Mouse (Mus musculus) lung, postnatal 4 days (tissue): ENCODE measurements around the gene Il21r.
A peak's percentile ranks its signal among the peaks of the same experiment; 100 is the strongest.

Experiments used
- DNase-seq, 2 experiments: peaks; one replicate each; pipeline ENCODE4 v3.0.0; 2021

Il21r gene

GRCm38 (mm10) chr7:125575738-125576540, 27.3 kb upstream of the Il21r start:
- no peak for DNase-seq

DNA sequence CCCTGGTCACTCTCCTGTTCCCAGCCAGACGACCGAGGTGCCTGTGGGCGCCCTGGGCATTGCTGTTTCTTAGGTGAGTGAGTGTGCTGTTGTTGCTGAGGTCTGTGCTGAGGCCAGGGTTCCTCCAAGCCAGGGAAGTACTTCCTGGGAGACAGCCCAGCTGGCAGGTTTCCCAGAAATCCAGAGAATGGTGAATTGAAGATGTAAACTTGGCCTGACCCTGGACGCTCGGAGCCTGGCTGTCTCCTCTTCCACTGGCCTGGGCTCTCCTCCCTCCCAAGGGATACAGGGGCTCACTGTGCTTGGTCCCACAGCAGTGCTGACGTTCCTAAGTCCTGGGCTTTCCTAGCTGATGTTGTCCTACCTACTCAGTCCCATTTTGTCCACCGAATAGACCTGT, 26.2 kb upstream of the Il21r start:
- DNase-seq, result peak; percentile 81 to 87

DNA sequence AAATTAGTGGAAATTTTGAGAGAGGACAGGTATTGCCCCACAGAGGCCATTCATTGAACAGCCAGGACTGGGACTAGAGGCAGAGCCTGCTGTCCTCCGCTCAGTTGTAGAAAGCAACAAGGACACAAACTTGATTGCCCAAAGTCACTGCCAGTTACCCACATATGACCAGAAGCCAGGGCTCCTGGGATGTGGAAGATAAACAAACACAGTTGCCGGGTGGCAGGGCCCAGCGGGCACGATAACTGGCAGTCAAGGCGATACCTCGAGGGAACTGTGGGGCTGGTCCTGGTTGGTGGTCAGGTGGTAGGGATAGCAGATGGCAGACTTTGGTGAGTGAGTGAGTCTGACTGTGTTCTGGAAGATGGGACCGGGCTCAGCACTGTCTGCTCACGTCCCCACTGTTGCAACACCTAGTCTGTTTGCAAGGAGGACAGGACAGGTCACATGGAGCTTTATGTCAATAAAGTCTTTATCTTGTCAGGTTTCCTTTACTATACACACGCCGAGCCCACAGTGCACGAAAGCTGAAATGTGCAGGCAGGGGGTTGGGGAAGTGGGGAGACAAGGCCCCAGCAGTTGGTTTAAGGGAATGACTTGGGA, 25.6 kb upstream of the Il21r start:
- no peak for DNase-seq

DNA sequence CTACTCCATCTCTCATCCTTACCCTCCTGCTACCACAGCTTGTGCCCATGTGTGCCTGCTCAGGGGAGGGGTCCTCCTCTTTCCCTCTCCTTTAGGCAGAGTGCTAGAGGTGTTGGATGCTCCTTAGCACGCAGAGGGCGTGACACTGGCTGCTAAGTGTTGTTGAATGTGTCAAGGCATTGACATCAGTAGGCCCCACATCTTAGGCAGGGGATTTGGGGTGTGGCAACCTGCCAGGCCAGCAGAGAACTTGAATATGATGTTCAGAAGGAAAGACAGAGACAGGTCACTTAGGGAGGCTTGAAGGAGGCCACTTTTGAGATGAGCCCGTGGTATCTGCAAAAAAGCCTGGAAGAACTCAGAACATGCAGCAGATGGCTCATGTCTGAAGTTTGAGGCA, 25.1 kb upstream of the Il21r start:
- no peak for DNase-seq

DNA sequence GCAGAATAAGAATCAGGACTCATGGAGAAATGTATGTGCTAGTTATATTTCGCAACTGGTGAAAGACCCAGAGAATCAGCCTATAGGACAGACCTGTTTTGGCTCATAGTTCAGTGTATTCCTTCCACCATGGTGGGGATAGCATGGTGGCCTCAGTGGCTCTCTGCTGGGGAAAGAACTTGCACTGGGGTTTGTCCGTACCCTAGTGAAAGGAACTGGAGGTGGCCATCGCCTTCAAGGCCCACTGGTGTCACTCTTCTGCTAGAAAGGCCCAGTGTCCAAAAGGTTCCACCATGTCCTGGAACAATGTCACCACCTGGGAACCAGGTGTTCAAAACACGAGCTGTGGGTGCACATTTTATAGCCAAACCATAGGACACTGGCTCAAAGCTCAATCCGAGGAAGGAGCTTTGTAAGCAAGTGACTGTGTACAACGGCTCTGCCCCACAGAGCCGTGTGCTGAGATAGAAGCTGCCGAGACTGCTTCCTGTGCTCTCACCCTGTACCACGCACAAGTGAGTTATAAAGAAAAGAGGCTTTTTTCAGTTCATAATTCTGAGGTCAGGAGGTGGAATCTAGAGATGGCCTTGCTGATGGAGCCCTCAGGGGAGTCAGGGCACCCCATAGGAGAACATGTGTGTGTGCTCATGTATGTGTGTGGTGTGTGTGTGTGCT, 23.5 kb upstream of the Il21r start:
- no peak for DNase-seq

DNA sequence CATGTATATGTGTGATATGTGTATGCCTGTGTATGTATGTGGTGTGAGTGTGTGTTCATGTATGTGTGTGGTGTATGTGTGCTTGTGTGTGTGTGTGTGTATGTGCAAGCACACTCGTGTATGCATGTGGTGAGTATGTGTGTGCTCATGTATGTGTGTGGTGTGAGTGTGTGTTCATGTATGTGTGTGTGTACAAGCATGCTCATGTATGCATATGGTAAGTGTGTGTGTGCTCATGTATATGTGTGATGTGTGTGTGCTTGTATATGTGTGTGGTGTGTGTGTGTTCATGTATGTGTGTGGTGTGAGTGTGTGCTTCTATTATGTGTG, 23.0 kb upstream of the Il21r start:
- DNase-seq, result no peak

DNA sequence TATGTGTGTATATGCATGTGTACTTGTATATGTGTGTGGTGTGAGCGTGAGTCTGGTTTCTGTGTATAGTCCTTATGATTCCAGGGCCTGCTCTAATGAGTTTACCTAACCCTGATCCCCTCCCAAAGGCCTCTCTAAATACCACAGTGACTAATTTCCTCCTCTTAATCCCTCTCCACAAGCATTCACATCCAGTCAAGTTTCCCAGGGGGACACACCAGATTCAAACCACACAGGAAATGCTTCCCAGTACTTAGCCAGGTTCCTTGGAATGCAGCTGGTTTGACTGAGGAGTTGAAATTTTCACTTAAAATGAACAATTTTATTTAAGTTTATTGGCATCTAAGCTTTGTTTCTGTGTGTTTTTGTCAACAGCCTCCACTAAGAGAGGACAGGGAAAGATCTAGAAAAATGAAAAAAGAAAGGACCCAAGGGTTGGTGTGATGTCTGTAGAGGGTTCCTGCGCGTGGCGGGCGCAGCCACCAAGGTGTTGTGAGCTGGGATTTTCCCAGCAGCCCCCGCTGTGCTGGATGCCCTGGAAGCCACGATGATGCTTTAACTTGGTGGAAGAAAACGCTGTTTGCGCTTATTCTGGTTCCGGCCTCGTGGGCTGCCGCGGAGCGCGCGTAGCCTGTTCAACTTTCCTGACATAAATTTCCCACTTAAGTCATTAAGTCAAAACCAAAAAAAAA, 22.5 kb upstream of the Il21r start:
- no peak for DNase-seq

- peak; percentile 90 to 93 for DNase-seq
These were observed 21.9 kb upstream of the Il21r start for GRCm38 (mm10) chr7:125581317-125581672.

DNA sequence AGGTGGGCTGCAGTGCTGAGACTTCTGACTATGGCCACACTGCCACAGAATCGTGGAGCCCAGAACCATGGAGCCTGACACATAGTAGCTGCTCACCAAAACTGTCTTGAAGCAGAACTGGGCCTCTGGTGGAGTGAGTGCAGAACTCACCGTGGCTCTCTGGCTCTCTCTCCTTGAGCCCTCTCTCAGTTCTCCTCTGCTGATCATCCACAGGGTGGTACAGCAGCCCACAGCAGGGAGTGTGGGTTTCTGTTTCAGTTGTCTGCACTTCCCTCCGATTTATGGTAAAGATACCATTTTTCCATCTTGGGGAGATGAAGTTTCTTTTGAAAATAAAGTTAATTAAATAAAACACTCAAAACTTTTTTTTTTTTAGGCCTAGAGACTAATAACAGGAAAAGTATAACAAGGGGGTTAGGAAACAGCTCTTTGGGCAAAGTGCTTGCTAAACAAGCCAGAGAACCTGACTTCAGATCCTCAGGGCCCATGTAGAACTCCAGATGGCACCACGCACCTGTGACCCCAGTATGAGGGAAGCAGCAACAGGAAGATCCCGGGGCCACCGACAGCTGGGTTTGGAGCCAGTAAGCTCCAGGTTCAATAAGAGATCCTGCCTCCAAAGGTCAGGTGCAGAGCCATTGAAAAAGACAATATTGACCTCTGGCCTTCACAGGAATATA, 19.8 kb upstream of the Il21r start:
- no peak for DNase-seq

DNA sequence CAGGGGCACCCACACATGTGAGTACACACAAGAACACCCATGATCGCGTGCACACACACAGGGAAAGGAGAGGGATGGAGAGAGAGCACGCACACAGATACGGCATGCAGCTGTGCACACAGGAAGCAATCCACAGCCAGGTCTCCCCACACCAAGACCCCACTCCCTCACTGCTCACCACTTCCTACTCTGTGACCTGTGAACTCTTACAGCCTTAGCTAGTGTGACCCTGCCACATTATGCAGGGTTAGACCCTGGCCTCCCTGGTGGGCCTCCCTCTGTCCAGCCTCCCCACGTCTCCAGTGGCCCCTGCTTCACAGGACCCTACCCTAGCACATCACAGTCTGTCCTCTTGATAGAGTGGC, 19.2 kb upstream of the Il21r start:
- DNase-seq, result no peak

DNA sequence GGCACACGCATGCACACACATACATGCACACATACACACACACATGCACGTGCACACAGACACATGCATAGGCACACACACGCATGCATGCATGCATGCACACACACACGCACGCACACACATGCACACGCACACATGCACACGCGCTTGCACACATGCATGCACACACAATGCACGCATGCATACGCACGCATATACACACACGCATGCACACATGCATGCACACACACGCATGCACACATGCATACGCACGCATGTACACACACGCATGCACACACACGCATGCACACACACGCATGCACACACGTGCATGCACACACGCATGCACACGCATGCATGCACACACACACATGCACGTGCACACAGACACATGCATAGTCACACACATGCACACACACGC, 16.9 kb upstream of the Il21r start:
- no peak for DNase-seq

DNA sequence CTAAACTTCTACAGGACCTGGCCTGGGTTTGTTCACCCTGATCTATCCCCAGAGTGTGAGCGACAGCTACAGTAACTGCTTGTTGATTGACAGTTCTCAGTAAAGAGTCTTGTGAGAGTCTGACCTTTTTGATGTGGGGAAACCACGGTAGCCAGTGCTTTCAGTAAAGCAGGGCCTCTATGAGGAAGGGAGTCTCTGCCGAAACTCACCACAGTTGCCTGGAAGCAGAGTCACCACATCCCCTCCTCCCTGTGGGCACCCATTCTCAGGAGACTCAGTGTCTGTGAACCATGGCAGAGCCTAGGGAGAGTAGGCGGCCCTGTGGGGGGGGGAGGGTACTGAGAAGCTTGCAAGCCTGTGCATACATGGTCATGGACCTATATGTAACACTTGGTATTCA, 14.5 kb upstream of the Il21r start:
- DNase-seq, result no peak

- no peak for DNase-seq
These were observed 13.3 kb upstream of the Il21r start for GRCm38 (mm10) chr7:125589896-125590295.

DNA sequence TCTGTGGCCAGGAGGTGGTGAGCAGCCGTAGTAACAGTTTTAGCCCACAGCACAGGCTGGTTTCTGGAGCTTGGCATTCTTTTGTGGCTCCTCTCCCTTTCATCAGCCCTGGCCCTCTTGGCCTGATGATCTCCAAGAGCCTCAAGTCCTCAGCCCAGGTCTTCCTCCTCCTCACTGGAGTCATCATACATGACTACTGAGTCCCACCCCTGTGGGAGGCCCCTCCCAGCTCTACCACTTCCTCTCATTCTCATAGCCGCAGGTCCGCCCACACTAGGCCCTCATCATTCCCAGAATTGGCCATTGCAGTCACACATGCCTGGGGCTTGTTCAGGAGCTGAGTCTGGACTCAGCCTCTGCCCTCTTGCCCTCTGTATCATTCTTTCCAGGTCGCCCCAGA, 9.4 kb upstream of the Il21r start:
- DNase-seq, result peak; percentile 45 to 58

GRCm38 (mm10) chr7:125596406-125596805, 6.8 kb upstream of the Il21r start:
- DNase-seq, result peak in 1 of 2 experiments; percentile 17

DNA sequence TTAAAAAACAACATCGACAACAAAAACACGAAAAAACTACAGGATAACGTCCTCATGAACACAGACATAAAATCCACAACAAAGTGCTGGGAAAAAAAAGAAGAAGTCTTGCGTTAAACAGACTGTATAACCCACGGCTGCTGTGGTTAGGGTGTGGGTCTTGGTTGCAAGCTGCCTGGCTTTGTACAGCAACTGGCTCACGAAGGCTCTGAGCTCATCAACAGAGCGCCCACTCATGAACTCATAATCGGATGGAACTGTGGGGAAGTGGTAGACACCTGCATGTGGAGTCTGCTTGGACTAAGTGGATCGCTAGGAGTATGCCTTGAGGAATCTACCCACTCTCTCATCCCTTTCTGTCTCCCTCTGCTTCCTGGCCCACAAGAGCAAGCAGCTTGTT, 6.1 kb upstream of the Il21r start:
- no peak for DNase-seq

- DNase-seq, result no peak
These were observed 5.5 kb upstream of the Il21r start for GRCm38 (mm10) chr7:125597516-125598347.

GRCm38 (mm10) chr7:125599373-125599973, 3.8 kb upstream of the Il21r start:
- peak in 1 of 2 experiments; percentile 23 for DNase-seq

DNA sequence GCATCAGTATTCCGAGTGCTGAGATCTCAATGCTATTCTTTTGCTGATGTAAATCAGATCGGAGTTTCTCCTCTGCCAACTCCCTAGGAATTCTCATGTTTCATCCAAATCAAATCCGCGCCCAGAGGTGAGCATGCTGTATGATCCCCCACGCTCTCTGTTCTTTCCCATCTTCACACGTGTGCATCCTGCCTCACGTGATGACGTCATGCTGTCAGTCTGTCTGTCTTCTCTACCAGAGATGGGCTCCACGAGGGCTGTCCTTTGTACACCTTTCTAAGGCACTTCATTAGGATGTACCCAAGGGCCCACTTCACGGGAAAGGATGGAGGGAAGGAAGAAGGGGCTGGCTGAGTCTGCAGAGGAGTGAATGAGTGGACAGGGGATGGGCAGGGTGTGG, 3.1 kb upstream of the Il21r start:
- peak in 1 of 2 experiments; percentile 8 for DNase-seq

GRCm38 (mm10) chr7:125600612-125601279, 2.5 kb upstream of the Il21r start:
- peak in 1 of 2 experiments; percentile 21 for DNase-seq

DNA sequence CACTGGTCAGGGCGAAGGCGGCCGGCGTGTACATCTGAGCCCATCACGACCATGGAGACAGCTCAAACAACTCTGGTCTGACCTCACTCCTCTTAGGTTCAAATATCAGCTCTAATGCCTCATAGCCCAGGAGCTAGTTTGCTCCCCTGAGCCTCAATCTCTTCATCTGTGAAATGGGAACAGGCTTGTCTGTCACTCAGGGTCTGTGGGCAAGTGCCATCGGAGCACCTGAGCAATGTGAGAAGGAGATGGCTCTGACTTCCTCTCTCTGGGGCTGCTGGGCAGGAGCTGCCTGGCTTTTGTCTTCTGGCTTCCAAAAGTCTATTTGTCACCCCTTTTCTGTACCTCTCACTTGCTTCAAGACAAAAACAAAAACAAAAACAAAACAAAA, 2.0 kb upstream of the Il21r start:
- peak in 1 of 2 experiments; percentile 12 for DNase-seq
